Mouse (Mus musculus): ENCODE data around the gene Ipcef1. TPM values are rescaled to one million over a fixed set of nuclear protein-coding genes. Genes with fewer than 3 reads are reported as not detected.
A peak's percentile ranks its signal among the peaks of the same experiment; 100 is the strongest.
"Not testable (repeated sequence)": the region's sequence is repeated elsewhere in the genome, so short reads cannot be mapped to it uniquely, and the experiment has no call there.

Gene Ipcef1
- total RNA-seq, 1 experiment from 2014 or later, result 0.74 TPM

DNA sequence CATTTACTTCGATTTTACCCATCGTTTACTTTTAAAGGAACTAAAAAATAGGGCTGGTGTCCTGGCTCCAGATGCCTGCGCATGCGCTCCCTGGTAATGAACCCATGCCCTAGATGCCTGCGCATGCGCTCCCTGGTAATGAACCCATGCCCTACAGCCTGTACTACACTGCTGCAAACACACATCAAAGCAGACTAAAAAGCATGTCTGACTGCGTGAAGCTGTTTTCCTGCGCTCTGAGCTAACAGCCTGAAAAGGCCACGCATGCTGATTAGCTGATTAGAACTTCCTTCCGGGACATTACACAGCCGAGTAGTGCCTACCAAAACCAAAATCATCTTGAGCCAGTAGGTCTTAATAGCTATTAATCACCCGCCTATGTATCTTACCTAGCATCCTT lies 16.7 kb downstream of the Ipcef1 start:
- DNase-seq, result no peak

DNA sequence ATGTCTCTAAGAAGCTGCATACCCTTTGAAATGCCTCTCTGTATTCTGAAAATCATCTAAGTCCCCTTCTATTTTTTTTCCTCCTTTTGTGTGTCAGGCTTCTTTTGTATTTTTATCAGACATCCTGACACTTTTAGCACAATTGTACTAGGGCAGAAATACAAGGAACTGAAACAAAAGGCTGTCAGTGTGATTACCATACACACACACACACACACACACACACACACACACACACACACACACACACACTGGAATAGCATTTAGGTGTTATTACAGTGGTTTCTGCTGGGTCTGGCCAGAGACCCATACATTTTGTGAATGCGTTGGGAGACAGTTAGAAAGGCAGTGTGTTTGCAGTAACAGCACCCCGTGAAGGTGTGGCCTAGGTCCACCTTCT lies 18.8 kb downstream of the Ipcef1 start:
- DNase-seq, result no peak

- DNase-seq, result no peak
These were observed 27.2 kb downstream of the Ipcef1 start for GRCm38 (mm10) chr10:7025028-7025427.

- DNase-seq, result no peak
These were observed 31.7 kb downstream of the Ipcef1 start for GRCm38 (mm10) chr10:7020551-7020950.

GRCm38 (mm10) chr10:7019781-7020386 lies 32.4 kb downstream of the Ipcef1 start:
- DNase-seq, result peak; percentile 17

DNA sequence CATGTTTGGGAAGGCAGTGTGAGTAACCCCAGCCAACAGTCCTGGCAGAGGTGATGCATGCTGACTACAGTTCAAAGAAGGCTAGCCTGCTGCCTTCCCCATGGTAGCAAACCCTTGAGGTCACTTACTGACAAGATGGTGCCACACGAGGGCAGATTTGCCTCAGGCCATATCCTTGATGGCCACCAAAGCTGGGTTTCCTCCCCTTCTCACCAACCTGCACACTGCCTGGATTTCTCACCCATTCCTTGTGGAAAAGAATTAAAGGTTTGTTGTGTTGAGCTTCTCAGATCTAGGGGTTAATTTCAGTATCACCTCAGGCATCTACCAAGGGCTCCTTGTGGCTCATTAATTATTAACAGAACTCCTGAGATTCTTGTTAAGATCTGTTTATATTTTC lies 37.1 kb downstream of the Ipcef1 start:
- no peak for DNase-seq

DNA sequence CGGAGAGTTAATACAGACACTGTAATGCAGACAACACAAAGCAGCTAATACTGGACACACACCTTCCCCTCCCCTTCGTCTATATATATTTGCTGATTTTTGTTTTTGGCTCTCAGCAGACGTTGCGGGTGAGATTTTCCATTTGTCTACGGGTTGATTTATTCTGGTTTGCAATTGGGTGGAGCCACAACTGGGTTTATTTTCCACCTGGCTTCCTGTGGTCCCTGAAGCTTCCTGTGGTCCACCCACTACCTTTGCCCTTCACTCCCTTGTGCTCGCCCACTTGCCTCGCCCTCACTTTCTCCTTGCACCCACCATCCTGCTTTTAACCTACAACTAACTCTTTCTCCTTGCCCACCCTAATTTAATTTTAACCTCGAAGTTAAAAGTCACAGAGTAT lies 41.7 kb downstream of the Ipcef1 start:
- no peak for DNase-seq

- DNase-seq, result no peak
These were observed 47.2 kb downstream of the Ipcef1 start for GRCm38 (mm10) chr10:7004980-7005538.

GRCm38 (mm10) chr10:7003898-7004297 lies 48.4 kb downstream of the Ipcef1 start:
- DNase-seq, result not testable (repeated sequence)

DNA sequence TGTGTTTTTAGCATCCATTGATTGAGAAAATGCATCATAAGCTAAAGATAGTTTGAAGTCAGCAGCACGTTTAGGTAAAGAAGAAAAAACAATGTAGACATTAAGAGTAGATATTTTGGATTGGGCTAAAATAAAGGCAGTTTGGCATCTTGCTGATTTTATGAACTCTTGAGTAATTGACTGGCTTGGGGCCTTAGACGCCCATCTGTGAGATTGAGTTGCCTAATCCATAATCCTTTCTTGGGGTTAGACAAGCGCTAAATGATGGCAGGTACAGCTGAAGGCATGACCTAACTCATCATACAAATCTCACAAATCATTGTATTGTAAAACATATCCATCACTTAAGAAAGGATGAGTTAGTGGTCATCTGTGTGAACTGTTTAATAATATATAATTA lies 52.9 kb downstream of the Ipcef1 start:
- DNase-seq, result no peak

- DNase-seq, result no peak
These were observed 53.6 kb downstream of the Ipcef1 start for GRCm38 (mm10) chr10:6998576-6999250.

GRCm38 (mm10) chr10:6996895-6997294 lies 55.4 kb downstream of the Ipcef1 start:
- DNase-seq, result no peak

- DNase-seq, result no peak
These were observed 63.7 kb downstream of the Ipcef1 start for GRCm38 (mm10) chr10:6988555-6988954.

DNA sequence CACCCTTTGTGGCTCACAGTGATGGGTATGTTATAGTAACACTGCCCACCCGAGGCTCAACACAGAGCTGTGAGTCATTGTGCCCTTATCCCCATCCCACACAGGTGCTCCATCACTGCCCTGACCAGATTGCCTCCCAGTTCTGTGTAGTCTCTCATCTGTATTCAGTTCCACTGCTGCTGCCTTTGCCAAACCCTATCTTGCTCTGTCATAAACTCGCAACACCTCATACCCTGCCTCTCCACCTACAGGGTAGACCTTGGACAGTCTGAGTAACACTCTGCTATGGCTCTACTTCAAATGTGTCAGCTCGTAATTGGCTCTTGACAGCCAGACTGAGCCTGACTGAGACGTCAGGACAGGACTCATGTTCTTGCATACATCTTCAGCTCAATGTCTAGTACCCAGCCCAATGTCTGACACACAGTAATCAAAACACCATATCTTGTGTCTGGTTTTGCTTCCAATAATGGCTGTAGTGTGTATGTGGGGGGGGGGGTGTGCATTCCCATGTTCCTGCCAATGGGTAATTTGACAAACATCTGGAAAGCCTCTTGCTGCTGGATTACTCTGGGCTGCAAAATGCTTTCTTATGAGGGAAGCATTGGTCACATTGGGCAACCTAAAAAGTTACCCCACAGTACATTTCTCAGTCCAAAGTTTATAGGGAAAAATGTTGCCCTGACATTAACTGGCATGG lies 64.7 kb downstream of the Ipcef1 start:
- DNase-seq, result no peak

- no peak for DNase-seq
These were observed 66.0 kb downstream of the Ipcef1 start for GRCm38 (mm10) chr10:6986246-6986645.

DNA sequence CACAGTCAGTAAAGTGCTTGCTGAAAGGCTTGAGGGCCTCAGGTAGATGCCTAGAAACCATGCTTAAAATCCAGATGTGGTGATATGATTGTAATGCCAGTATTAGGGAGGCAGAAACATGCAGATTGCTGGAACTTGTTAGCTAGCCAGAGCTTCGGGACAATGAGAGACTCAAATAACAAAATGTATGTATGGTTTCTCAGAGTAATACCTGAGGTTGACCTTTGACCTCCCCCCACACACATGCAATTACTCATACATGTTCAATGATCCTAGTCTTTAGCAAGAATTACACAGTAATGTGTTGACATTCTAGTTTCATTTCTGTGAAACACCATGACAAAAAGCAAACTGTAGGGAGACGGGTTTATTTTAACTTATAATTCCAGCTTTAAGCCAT lies 68.8 kb downstream of the Ipcef1 start:
- DNase-seq, result no peak

- DNase-seq, result no peak
These were observed 69.5 kb downstream of the Ipcef1 start for GRCm38 (mm10) chr10:6982751-6983151.

GRCm38 (mm10) chr10:6980236-6980635 lies 72.0 kb downstream of the Ipcef1 start:
- DNase-seq, result no peak

GRCm38 (mm10) chr10:6979789-6980188 lies 72.5 kb downstream of the Ipcef1 start:
- DNase-seq, result no peak

DNA sequence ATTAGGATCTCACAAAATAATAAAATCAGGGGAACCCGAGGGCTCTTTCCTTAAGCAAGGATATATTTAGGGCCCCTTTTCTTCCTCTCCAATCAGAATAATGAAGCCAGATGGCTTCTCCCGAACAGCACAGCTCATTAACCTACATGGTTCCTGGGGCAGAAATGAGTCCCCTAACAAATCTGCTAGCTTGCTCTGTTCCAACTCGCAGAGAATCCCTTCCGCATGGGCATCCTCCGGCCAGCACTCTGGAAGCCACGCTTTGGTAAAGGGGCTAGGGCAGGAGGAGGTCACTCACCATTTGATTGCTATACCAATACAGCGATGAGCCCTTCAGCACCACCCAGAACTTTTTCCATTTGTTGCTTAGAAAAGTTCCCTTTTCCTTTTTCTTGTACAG lies 73.1 kb downstream of the Ipcef1 start:
- DNase-seq, result no peak

DNA sequence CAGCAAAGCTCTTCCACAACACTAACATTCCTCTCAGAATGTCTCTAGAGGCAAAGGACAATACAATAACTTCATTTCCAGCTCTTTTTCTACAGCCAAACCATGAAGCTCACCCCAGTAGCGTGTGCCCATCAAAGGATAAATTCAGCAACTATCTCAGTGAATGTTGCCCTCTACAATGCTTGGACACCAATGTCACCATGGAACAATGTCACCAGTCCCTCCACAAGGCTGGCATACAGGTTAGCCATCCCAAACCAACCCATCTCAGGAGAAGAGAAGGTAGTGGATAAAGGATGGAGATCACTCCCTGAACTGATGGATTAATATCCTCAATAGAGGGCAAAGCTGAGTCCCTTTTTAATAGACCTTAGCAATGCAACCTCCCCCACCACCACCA lies 73.5 kb downstream of the Ipcef1 start:
- no peak for DNase-seq

DNA sequence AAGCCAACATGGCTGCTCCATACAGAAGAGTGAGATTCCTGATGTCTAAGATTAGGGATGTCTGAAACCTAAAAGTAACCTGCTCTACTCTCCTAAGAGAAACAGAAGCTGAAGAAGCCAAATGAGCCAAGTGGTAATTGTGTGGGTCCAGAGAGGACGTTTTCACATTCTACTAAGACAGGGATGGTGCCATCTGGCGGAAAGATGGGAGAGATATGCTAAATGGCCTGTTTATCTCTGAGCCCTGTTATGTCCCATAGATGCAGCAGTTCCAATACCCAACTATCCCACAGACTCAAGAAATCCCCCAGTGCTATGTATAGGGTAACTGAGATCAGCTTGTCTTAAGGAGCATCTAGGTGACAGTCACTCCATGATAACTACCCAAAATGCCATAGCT lies 74.4 kb downstream of the Ipcef1 start:
- no peak for DNase-seq

GRCm38 (mm10) chr10:6968334-6968733 lies 83.9 kb downstream of the Ipcef1 start:
- DNase-seq, result no peak

Measured in adrenal gland, postnatal 14 days (tissue).